Mouse (Mus musculus) lung, adult 18-20 months (tissue): ENCODE measurements around the gene Golga7b.

Source experiments
- DNase-seq, 2 experiments: peaks; one replicate each; pipeline ENCODE4 v3.0.0; 2022; ENCODE audit warnings: mixed read lengths in 2 of 2

The Golga7b gene

GRCm38 (mm10) chr19:42255784-42256610, 8.6 kb downstream of the Golga7b start:
- DNase-seq, result peak; percentile 34 to 45

GRCm38 (mm10) chr19:42256611-42257240, 9.4 kb downstream of the Golga7b start:
- no peak for DNase-seq

- DNase-seq, result no peak
These were observed 9.9 kb downstream of the Golga7b start for GRCm38 (mm10) chr19:42257241-42257635.

GRCm38 (mm10) chr19:42258031-42258430, 10.7 kb downstream of the Golga7b start:
- no peak for DNase-seq

- DNase-seq, result peak; percentile 18 to 46
These were observed 11.2 kb downstream of the Golga7b start for GRCm38 (mm10) chr19:42258596-42258995.

GRCm38 (mm10) chr19:42260486-42260885, 13.1 kb downstream of the Golga7b start:
- no peak for DNase-seq

GRCm38 (mm10) chr19:42263524-42263923, 16.1 kb downstream of the Golga7b start:
- no peak for DNase-seq

- no peak for DNase-seq
These were observed 21.0 kb downstream of the Golga7b start for GRCm38 (mm10) chr19:42268337-42268736.

GRCm38 (mm10) chr19:42270119-42270518, 22.7 kb downstream of the Golga7b start:
- no peak for DNase-seq

- DNase-seq, result no peak
These were observed 23.8 kb downstream of the Golga7b start for GRCm38 (mm10) chr19:42271182-42271581.

GRCm38 (mm10) chr19:42272003-42272963, 24.9 kb downstream of the Golga7b start:
- DNase-seq, result peak; percentile 51 to 65

- no peak for DNase-seq
These were observed 29.9 kb downstream of the Golga7b start for GRCm38 (mm10) chr19:42277288-42277687.

- DNase-seq, result no peak
These were observed 31.1 kb downstream of the Golga7b start for GRCm38 (mm10) chr19:42278461-42278860.

- DNase-seq, result no peak
These were observed 32.2 kb downstream of the Golga7b start for GRCm38 (mm10) chr19:42279611-42280010.

- no peak for DNase-seq
These were observed 36.8 kb downstream of the Golga7b start for GRCm38 (mm10) chr19:42284178-42284577.

GRCm38 (mm10) chr19:42288361-42288760, 41.0 kb downstream of the Golga7b start:
- DNase-seq, result no peak

- DNase-seq, result no peak
These were observed 43.7 kb downstream of the Golga7b start for GRCm38 (mm10) chr19:42290954-42291661.

- no peak for DNase-seq
These were observed 44.7 kb downstream of the Golga7b start for GRCm38 (mm10) chr19:42292106-42292505.

GRCm38 (mm10) chr19:42293216-42293615, 45.8 kb downstream of the Golga7b start:
- DNase-seq, result no peak

GRCm38 (mm10) chr19:42303210-42303813, 55.9 kb downstream of the Golga7b start:
- DNase-seq, result no peak

- no peak for DNase-seq
These were observed 57.1 kb downstream of the Golga7b start for GRCm38 (mm10) chr19:42304506-42304905.

GRCm38 (mm10) chr19:42305746-42306145, 58.4 kb downstream of the Golga7b start:
- no peak for DNase-seq
